Mouse (Mus musculus) embryonic facial prominence, embryonic 14.5 days (tissue): ENCODE results near the gene Hmgb3. TPM values are rescaled to one million over a fixed set of nuclear protein-coding genes. Genes with fewer than 3 reads are reported as not detected.

Experiments used
- microRNA-seq: library from miRNA; unstranded; fragments of <30 nt; microRNA quantifications from one replicate; pipeline ENCODE4, GENCODE M21; 2016; ENCODE audit warnings: borderline number of aligned reads
- polyA plus RNA-seq: library from polyadenylated mRNA; unstranded; fragments of >200 nt; fragmentation: Nextera tagmentation; extraction: Ambion mirVana; gene quantifications from 2 replicates; pipeline ENCODE4 v1.2.1, GENCODE M21; 2014

The Hmgb3 gene
- polyA plus RNA-seq, 1 experiment from 2014 or later: 122 TPM

Small RNAs within 50 kb of the gene (microRNA-seq; reads per million reads assigned to microRNA genes)
- not detected for gene Gm23945

Other genes with a start within 250 kb of the Hmgb3 start
- gene Mtmr1, start 191.2 kb upstream of the Hmgb3 start, polyA plus RNA-seq: 15.9 and 17.9 TPM in 2 replicates
- 27.6 and 31.2 TPM in 2 replicates for gene Cd99l2, start 63.1 kb upstream of the Hmgb3 start, polyA plus RNA-seq
- 1.6 and 1.9 TPM in 2 replicates for gene Gpr50, start 107.7 kb downstream of the Hmgb3 start, polyA plus RNA-seq